Mouse (Mus musculus) megakaryocyte, embryonic 14.5 days (primary cell): Measurements from ENCODE around the gene Kcne1.

Source experiments
- FLI1 ChIP-seq: IDR thresholded peaks from 2 replicates; pipeline ENCODE4 v1.6.1; 2012; ENCODE audit warnings: low read length, inconsistent platforms, mixed read lengths
- GATA1 ChIP-seq: IDR thresholded peaks from 3 replicates; pipeline ENCODE4 v1.6.1; 2012; ENCODE audit warnings: mixed read lengths, low read length, inconsistent platforms, borderline replicate concordance

DNA sequence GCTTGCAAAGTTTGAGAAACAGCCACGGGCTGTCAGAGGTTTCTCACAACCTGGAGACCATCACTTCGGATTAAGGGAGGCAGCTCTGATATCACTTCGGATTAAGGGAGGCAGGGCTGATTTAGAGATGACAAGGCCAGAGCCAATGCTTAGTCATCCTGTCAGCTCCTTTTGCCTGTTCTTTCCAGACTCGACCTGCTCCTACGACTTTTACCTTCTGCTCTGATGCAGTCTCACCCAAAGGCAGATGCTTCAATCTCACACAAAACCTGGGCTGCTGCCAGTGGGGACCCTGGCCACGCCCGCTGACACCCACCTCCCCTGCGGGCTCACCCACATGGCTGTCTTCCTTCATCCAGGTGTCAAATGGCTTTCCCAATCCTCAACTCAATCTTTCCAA is 42.9 kb upstream of the Kcne1 start:
- TF ChIP-seq GATA1 (no peak), FLI1 (no peak)
